Mouse (Mus musculus) lung, postnatal 14 days (tissue): ENCODE data around the gene Rpl18a.
"Not testable (repeated sequence)": the region's sequence is repeated elsewhere in the genome, so short reads cannot be mapped to it uniquely, and the experiment has no call there.

Experiments used
- DNase-seq: peaks from one replicate; pipeline ENCODE4 v3.0.0; 2021

Gene Rpl18a

GRCm38 (mm10) chr8:70902211-70902610 is 5.0 kb upstream of the Rpl18a start:
- peak; percentile 28 for DNase-seq

GRCm38 (mm10) chr8:70900872-70901387 is 3.7 kb upstream of the Rpl18a start:
- no peak for DNase-seq

GRCm38 (mm10) chr8:70899226-70899625 is 2.0 kb upstream of the Rpl18a start:
- DNase-seq = no peak

GRCm38 (mm10) chr8:70898661-70899198 is 1.5 kb upstream of the Rpl18a start:
- DNase-seq = no peak

- DNase-seq = peak; percentile 92
Measured at GRCm38 (mm10) chr8:70897681-70898413, 635 bp upstream of the Rpl18a start.

GRCm38 (mm10) chr8:70896316-70897020 is 744 bp downstream of the Rpl18a start:
- DNase-seq = no peak

- not testable (repeated sequence) for DNase-seq
Measured at GRCm38 (mm10) chr8:70895571-70896259, 1.5 kb downstream of the Rpl18a start.

- no peak for DNase-seq
Measured at GRCm38 (mm10) chr8:70894771-70895545, 2.3 kb downstream of the Rpl18a start.

GRCm38 (mm10) chr8:70894385-70894720 is 2.9 kb downstream of the Rpl18a start:
- DNase-seq = no peak

GRCm38 (mm10) chr8:70893656-70894384 is 3.4 kb downstream of the Rpl18a start:
- peak; percentile 84 for DNase-seq

GRCm38 (mm10) chr8:70892896-70893655 is 4.1 kb downstream of the Rpl18a start:
- no peak for DNase-seq

- DNase-seq = no peak
Measured at GRCm38 (mm10) chr8:70892022-70892895, 5.0 kb downstream of the Rpl18a start, which contains the start of gene Slc5a5. Gene Slc5a5 (minus strand): TSS chr8:70892757.

- DNase-seq = peak; percentile 65
Measured at GRCm38 (mm10) chr8:70891356-70891755, 5.9 kb downstream of the Rpl18a start.

GRCm38 (mm10) chr8:70890656-70891055 is 6.6 kb downstream of the Rpl18a start:
- DNase-seq = no peak

- no peak for DNase-seq
Measured at GRCm38 (mm10) chr8:70887669-70888068, 9.5 kb downstream of the Rpl18a start.

- peak; percentile 51 for DNase-seq
Measured at GRCm38 (mm10) chr8:70885612-70886011, 11.6 kb downstream of the Rpl18a start.

GRCm38 (mm10) chr8:70884683-70885082 is 12.5 kb downstream of the Rpl18a start:
- no peak for DNase-seq

- DNase-seq = no peak
Measured at GRCm38 (mm10) chr8:70884186-70884585, 13.0 kb downstream of the Rpl18a start.

- DNase-seq = no peak
Measured at GRCm38 (mm10) chr8:70880546-70880945, 16.7 kb downstream of the Rpl18a start.

- DNase-seq = no peak
Measured at GRCm38 (mm10) chr8:70880126-70880525, 17.1 kb downstream of the Rpl18a start.
